Comparison of ENCODE assay signal across 10 mouse cellular contexts in genomic region chr14:58113180-58113579, GRCm38 (mm10). TPM values are rescaled to one million over a fixed set of nuclear protein-coding genes. Genes with fewer than 3 reads are reported as not detected.
DNase-seq lines count a peak whose midpoint lies in the region; ATAC-seq and TF ChIP-seq lines count a peak whose summit lies in the region.
"Had no signal": no experiment of that assay in that cellular context is flagged by ENCODE, and none has a peak within 500 bp of the region (broad histone marks: within the 10 kb centered on the region; RNA-seq: fewer than 3 reads in every experiment).

No protein-coding gene starts in this region.

- 17% methylated on average over 6 of the region's 6 CpGs for whole genome bisulfite sequencing in lung, embryonic 14.5 days

- DNase-seq in lung, embryonic 14.5 days: peak; percentile 75
- DNase-seq in lung, postnatal 36 days: no peak
- DNase-seq in adrenal gland, adult 2 months: peak; percentile 67
- peak; percentile 48 for DNase-seq in cerebellum, adult 11 months
- peak; percentile 15 to 37 for DNase-seq in kidney, adult 8-10 months
- DNase-seq in frontal cortex, postnatal 36 days (ENCODE audit: low spot score in 2 of 2): no peak
- DNase-seq: layer of hippocampus, postnatal 36 days; liver, embryonic 13.5 days had no signal

- H3K36me3 ChIP-seq in lung, embryonic 14.5 days (ENCODE audit: insufficient read depth): no peaks in the 10 kb centered on the region
- H3K36me3 ChIP-seq: G1E; liver, embryonic 13.5 days had no signal

- no peak overlapping the region for H3K9ac ChIP-seq in lung, embryonic 14.5 days
- H3K9ac ChIP-seq: liver, embryonic 13.5 days had no signal

- 0 out of 2 replicates have a peak, but pooled peaks cover 4% of the 10 kb centered on the region for H3K4me1 ChIP-seq in lung, embryonic 14.5 days (ENCODE audit: insufficient read depth)
- H3K4me1 ChIP-seq: liver, embryonic 13.5 days had no signal

- 0 out of 2 replicates have a peak overlapping the region, but pooled peaks have one; percentile 25 for H3K4me2 ChIP-seq in lung, embryonic 14.5 days
- H3K4me2 ChIP-seq: liver, embryonic 13.5 days had no signal

- ATAC-seq in lung, embryonic 14.5 days (ENCODE audit: insufficient read depth): peak; percentile 75
- ATAC-seq in erythroblast, adult 5-6 weeks (replicated peaks; ENCODE audit: low FRiP score, poor library complexity, severe bottlenecking): no peak

- no peak overlapping the region for H3K4me3 ChIP-seq in lung, embryonic 14.5 days (ENCODE audit: low read depth, low read length)
- H3K4me3 ChIP-seq: liver, embryonic 13.5 days had no signal

- no peaks in the 10 kb centered on the region for H3K27me3 ChIP-seq in lung, embryonic 14.5 days (ENCODE audit: insufficient read depth, low read length)
- H3K27me3 ChIP-seq: liver, embryonic 13.5 days had no signal

- no peak overlapping the region for H3K27ac ChIP-seq in lung, embryonic 14.5 days (ENCODE audit: low read depth)
- H3K27ac ChIP-seq: liver, embryonic 13.5 days had no signal

- no peak for TF ChIP-seq CTCF in lung, embryonic 14.5 days (IDR thresholded peaks at IDR 0.05; ENCODE audit: low read depth)

- H3K9me3 ChIP-seq in lung, embryonic 14.5 days (ENCODE audit: low read depth, low read length): no peaks in the 10 kb centered on the region
- H3K9me3 ChIP-seq: liver, embryonic 13.5 days had no signal

RNA-seq across cellular contexts. Expression of gene Fgf9, which starts 42.8 kb away (rescaled TPM):
- 7.8 and 9.1 TPM in 2 replicates for polyA plus RNA-seq in lung, embryonic 14.5 days (2014; fragmentation: Nextera tagmentation; extraction: Ambion mirVana)
- total RNA-seq in adrenal gland, adult 2 months (2021): 10 to 100 TPM; 17.0 to 19.9 TPM
- 1.6 and 2.3 TPM in 2 replicates for polyA plus RNA-seq in adrenal gland, adult 2 months (2012; rRNA removed)
- not detected in 2 replicates for total RNA-seq in erythroblast, adult 5-6 weeks (2015; ENCODE audit: low replicate concordance)
- not detected in 2 replicates for total RNA-seq in erythroblast, adult 5-6 weeks (2017; ENCODE audit: low replicate concordance)
- polyA plus RNA-seq: G1E had no signal

Comparison
In these comparisons a context has a peak if more than half of its experiments do, and no peak if none do; other contexts are left out.
1. DNase-seq: peak in lung, embryonic 14.5 days (single experiment), adrenal gland, adult 2 months (single experiment), cerebellum, adult 11 months (single experiment) and kidney, adult 8-10 months (2 of 2); none in lung, postnatal 36 days (single experiment) and frontal cortex, postnatal 36 days (0 of 2).
2. RNA of gene Fgf9, which starts 42.8 kb away (total RNA-seq): 17.0 to 19.9 TPM in adrenal gland, adult 2 months; not detected in erythroblast, adult 5-6 weeks; every median in the first group is over 10 times any median in the second.